ENCODE assay signal across 9 mouse cellular contexts in the genomic region with DNA sequence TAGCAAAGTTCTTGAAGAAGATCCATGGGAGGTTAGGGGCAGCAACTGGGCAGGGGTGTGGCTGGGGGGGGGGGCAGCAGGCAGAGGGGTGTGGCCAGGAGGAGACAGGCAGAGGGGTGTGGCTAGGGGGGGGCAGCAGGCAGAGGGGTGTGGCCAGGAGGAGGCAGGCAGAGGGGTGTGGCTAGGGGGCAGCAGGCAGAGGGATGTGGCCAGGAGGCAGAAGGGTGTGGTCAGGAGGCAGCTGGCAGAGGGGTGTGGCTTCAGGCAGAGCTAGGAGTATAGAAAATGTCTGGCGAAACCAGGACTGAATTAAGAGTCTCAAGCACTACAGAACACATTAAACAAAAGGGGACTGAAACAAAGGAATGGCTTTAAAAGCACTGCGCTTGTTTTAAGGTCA. TPM values are rescaled to one million over a fixed set of nuclear protein-coding genes. Genes with fewer than 3 reads are reported as not detected.
DNase-seq lines count a peak whose midpoint lies in the region; ATAC-seq and TF ChIP-seq lines count a peak whose summit lies in the region.
"Had no signal": no experiment of that assay in that cellular context is flagged by ENCODE, and none has a peak within 500 bp of the region (broad histone marks: within the 10 kb centered on the region; RNA-seq: fewer than 3 reads in every experiment).

No protein-coding gene starts in this region.

- no peak for DNase-seq in midbrain, postnatal 0 days (ENCODE audit: low spot score)
- DNase-seq in c-Kit-positive CD71-positive TER-119-positive erythroid progenitor cells, embryonic 14.5 days (ENCODE audit: low spot score) = peak; percentile 59
- peak; percentile 10 for DNase-seq in large intestine, adult 2 months (ENCODE audit: low read depth, low spot score)
- DNase-seq in T-cell, adult 2 months (ENCODE audit: low spot score) = no peak
- no peak for DNase-seq in layer of hippocampus, postnatal 14 days (ENCODE audit: low spot score in 2 of 2)
- no peak for DNase-seq in testis, postnatal 14 days (ENCODE audit: low spot score)

- H3K4me1 ChIP-seq in midbrain, embryonic 12.5 days = peaks cover 8% of the 10 kb centered on the region
- peaks cover 3% of the 10 kb centered on the region; the same call in 1 of the 2 replicates for H3K4me1 ChIP-seq in midbrain, postnatal 0 days (ENCODE audit: insufficient read depth, low read length)
- H3K4me1 ChIP-seq in stomach, embryonic 14.5 days (ENCODE audit: control insufficient read depth, insufficient read depth, low read length) = peaks cover 8% of the 10 kb centered on the region; the same call in 1 of the 2 replicates

- no peak for TF ChIP-seq CTCF in midbrain, postnatal 0 days (IDR thresholded peaks at IDR 0.05)

- peaks cover 10% of the 10 kb centered on the region for H3K27me3 ChIP-seq in midbrain, embryonic 12.5 days
- H3K27me3 ChIP-seq in midbrain, postnatal 0 days (ENCODE audit: insufficient read depth, low read length) = no peaks in the 10 kb centered on the region
- no peaks in the 10 kb centered on the region for H3K27me3 ChIP-seq in stomach, embryonic 14.5 days (ENCODE audit: control insufficient read depth, insufficient read depth, low read length)
- H3K27me3 ChIP-seq: embryonic facial prominence, embryonic 12.5 days had no signal

- ATAC-seq in midbrain, embryonic 12.5 days (ENCODE audit: low FRiP score, low read depth) = peak; percentile 53; the same call in 1 of the 2 replicates
- no peak for ATAC-seq in midbrain, postnatal 0 days (ENCODE audit: low FRiP score)
- ATAC-seq in stomach, embryonic 14.5 days (ENCODE audit: insufficient number of reproducible peaks, insufficient read depth, low FRiP score, low read depth) = peak; percentile 69

- no peak overlapping the region for H3K4me2 ChIP-seq in midbrain, embryonic 12.5 days (replicated peaks)
- H3K4me2 ChIP-seq in midbrain, postnatal 0 days (ENCODE audit: low read depth, low read length, poor library complexity, severe bottlenecking) = no peak overlapping the region
- no peak overlapping the region for H3K4me2 ChIP-seq in stomach, embryonic 14.5 days (replicated peaks; ENCODE audit: low read depth, low read length)
- H3K4me2 ChIP-seq: embryonic facial prominence, embryonic 12.5 days had no signal

- H3K9me3 ChIP-seq in midbrain, embryonic 12.5 days = no peaks in the 10 kb centered on the region
- no peaks in the 10 kb centered on the region for H3K9me3 ChIP-seq in midbrain, postnatal 0 days (ENCODE audit: low read length)
- H3K9me3 ChIP-seq in stomach, embryonic 14.5 days (ENCODE audit: control insufficient read depth, low read depth, low read length) = no peaks in the 10 kb centered on the region
- H3K9me3 ChIP-seq: embryonic facial prominence, embryonic 12.5 days had no signal

- no peak overlapping the region for H3K9ac ChIP-seq in midbrain, embryonic 12.5 days (replicated peaks)
- no peak overlapping the region for H3K9ac ChIP-seq in midbrain, postnatal 0 days (replicated peaks; ENCODE audit: low read length, poor library complexity, severe bottlenecking)
- H3K9ac ChIP-seq in stomach, embryonic 14.5 days (replicated peaks; ENCODE audit: low read depth, low read length) = no peak overlapping the region
- H3K9ac ChIP-seq: embryonic facial prominence, embryonic 12.5 days had no signal

- no peaks in the 10 kb centered on the region for H3K36me3 ChIP-seq in midbrain, embryonic 12.5 days
- no peaks in the 10 kb centered on the region for H3K36me3 ChIP-seq in midbrain, postnatal 0 days (ENCODE audit: insufficient read depth, low read length)
- no peaks in the 10 kb centered on the region for H3K36me3 ChIP-seq in stomach, embryonic 14.5 days (ENCODE audit: control insufficient read depth, insufficient read depth, low read length)
- H3K36me3 ChIP-seq: embryonic facial prominence, embryonic 12.5 days had no signal

- 20% methylated on average over 2 of the region's 2 CpGs for WGBS in midbrain, embryonic 12.5 days
- 28% methylated on average over 2 of the region's 2 CpGs for WGBS in midbrain, postnatal 0 days
- 11% methylated on average over 2 of the region's 2 CpGs for WGBS in large intestine, adult 2 months
- WGBS in stomach, embryonic 14.5 days = 12% methylated on average over 2 of the region's 2 CpGs

- H3K4me3 ChIP-seq in midbrain, embryonic 12.5 days = no peak overlapping the region
- H3K4me3 ChIP-seq in midbrain, postnatal 0 days (ENCODE audit: low read depth, low read length) = no peak overlapping the region
- no peak overlapping the region for H3K4me3 ChIP-seq in stomach, embryonic 14.5 days (ENCODE audit: low read depth, low read length)
- H3K4me3 ChIP-seq: embryonic facial prominence, embryonic 12.5 days had no signal

- no peak overlapping the region for H3K27ac ChIP-seq in midbrain, embryonic 12.5 days (replicated peaks)
- no peak overlapping the region for H3K27ac ChIP-seq in midbrain, postnatal 0 days (ENCODE audit: low read depth, low read length)
- H3K27ac ChIP-seq in stomach, embryonic 14.5 days (ENCODE audit: low read length) = no peak overlapping the region
- H3K27ac ChIP-seq: embryonic facial prominence, embryonic 12.5 days had no signal

RNA-seq across cellular contexts. Expression of a gene that starts 19.4 kb away (rescaled TPM):
- not detected in 2 replicates for polyA plus RNA-seq in midbrain, embryonic 12.5 days (2016; fragmentation: Nextera tagmentation; extraction: Ambion mirVana)
- 0.22 and 0.24 TPM in 2 replicates for total RNA-seq in midbrain, postnatal 0 days (2014; rRNA removed)
- 0.19 and 0.25 TPM in 2 replicates for polyA plus RNA-seq in midbrain, postnatal 0 days (2015; fragmentation: Nextera tagmentation; extraction: Ambion mirVana)
- polyA plus RNA-seq in large intestine, adult 2 months (2012; rRNA removed) = 1.6 and 2.1 TPM in 2 replicates
- polyA plus RNA-seq in stomach, embryonic 14.5 days (2014; fragmentation: Nextera tagmentation; extraction: Ambion mirVana) = 0.49 and 1.00 TPM in 2 replicates
- total RNA-seq in layer of hippocampus, postnatal 14 days (2021) = not detected
- polyA plus RNA-seq: embryonic facial prominence, embryonic 12.5 days had no signal

RNA-seq across cellular contexts. Expression of a gene that starts 20.5 kb away (rescaled TPM):
- polyA plus RNA-seq in midbrain, embryonic 12.5 days (2016; fragmentation: Nextera tagmentation; extraction: Ambion mirVana) = 0.50 and 0.66 TPM in 2 replicates
- total RNA-seq in midbrain, postnatal 0 days (2014; rRNA removed) = 1.6 and 2.9 TPM in 2 replicates
- 0.64 and 0.97 TPM in 2 replicates for polyA plus RNA-seq in midbrain, postnatal 0 days (2015; fragmentation: Nextera tagmentation; extraction: Ambion mirVana)
- 6.0 and 9.0 TPM in 2 replicates for polyA plus RNA-seq in large intestine, adult 2 months (2012; rRNA removed)
- polyA plus RNA-seq in stomach, embryonic 14.5 days (2014; fragmentation: Nextera tagmentation; extraction: Ambion mirVana) = 0.78 and 0.83 TPM in 2 replicates
- total RNA-seq in layer of hippocampus, postnatal 14 days (2021) = under 1 TPM; 0.60 to 0.72 TPM

Comparison
In these comparisons a context has a peak if more than half of its experiments do, and no peak if none do; other contexts are left out.
1. DNase-seq: peak in c-Kit-positive CD71-positive TER-119-positive erythroid progenitor cells, embryonic 14.5 days (single experiment) and large intestine, adult 2 months (single experiment); none in midbrain, postnatal 0 days (single experiment), T-cell, adult 2 months (single experiment), layer of hippocampus, postnatal 14 days (0 of 2) and testis, postnatal 14 days (single experiment).